Mouse (Mus musculus): ENCODE results near the gene Smim22. TPM values are rescaled to one million over a fixed set of nuclear protein-coding genes. Genes with fewer than 3 reads are reported as not detected.

Gene Smim22
- total RNA-seq, 2 experiments from 2014 or later: not detected

Other genes with a start within 250 kb of the Smim22 start
- 12.0 and 12.2 TPM in 2 replicates for gene Cdip1, start 217.0 kb upstream of the Smim22 start, total RNA-seq (2015)
- 9.2 and 11.1 TPM in 2 replicates for gene Cdip1, start 217.0 kb upstream of the Smim22 start, total RNA-seq (2017)
- not detected in 2 replicates for gene 4930562C15Rik, start 171.9 kb upstream of the Smim22 start, total RNA-seq (2015)
- gene 4930562C15Rik, start 171.9 kb upstream of the Smim22 start, total RNA-seq (2017): not detected in 2 replicates
- gene Ubald1, start 127.0 kb upstream of the Smim22 start, total RNA-seq (2015): 32.1 and 34.6 TPM in 2 replicates
- gene Ubald1, start 127.0 kb upstream of the Smim22 start, total RNA-seq (2017): 11.3 and 18.3 TPM in 2 replicates
- gene Mgrn1, start 121.0 kb upstream of the Smim22 start, total RNA-seq (2015): 30.4 and 33.0 TPM in 2 replicates
- 32.1 and 41.0 TPM in 2 replicates for gene Mgrn1, start 121.0 kb upstream of the Smim22 start, total RNA-seq (2017)
- gene Nudt16l1, start 68.5 kb upstream of the Smim22 start, total RNA-seq (2015): 16.7 and 22.9 TPM in 2 replicates
- 10.2 and 14.0 TPM in 2 replicates for gene Nudt16l1, start 68.5 kb upstream of the Smim22 start, total RNA-seq (2017)
- 13.7 and 15.0 TPM in 2 replicates for gene Anks3, start 43.1 kb upstream of the Smim22 start, total RNA-seq (2015)
- gene Anks3, start 43.1 kb upstream of the Smim22 start, total RNA-seq (2017): 15.6 and 19.0 TPM in 2 replicates
- gene Sept12, start 9.4 kb upstream of the Smim22 start, total RNA-seq (2015): not detected in 2 replicates
- not detected in 2 replicates for gene Sept12, start 9.4 kb upstream of the Smim22 start, total RNA-seq (2017)
- gene Rogdi, start 6.3 kb downstream of the Smim22 start, total RNA-seq (2015): 75.8 and 80.5 TPM in 2 replicates
- gene Rogdi, start 6.3 kb downstream of the Smim22 start, total RNA-seq (2017): 28.1 and 38.9 TPM in 2 replicates
- 66.7 and 69.8 TPM in 2 replicates for gene Glyr1, start 42.6 kb downstream of the Smim22 start, total RNA-seq (2015)
- 100 and 112 TPM in 2 replicates for gene Glyr1, start 42.6 kb downstream of the Smim22 start, total RNA-seq (2017)
- gene Ubn1, start 42.8 kb downstream of the Smim22 start, total RNA-seq (2015): 25.7 and 28.0 TPM in 2 replicates
- gene Ubn1, start 42.8 kb downstream of the Smim22 start, total RNA-seq (2017): 39.5 and 52.6 TPM in 2 replicates
- not detected in 2 replicates for gene Ppl, start 125.1 kb downstream of the Smim22 start, total RNA-seq (2015)
- not detected in 2 replicates for gene Ppl, start 125.1 kb downstream of the Smim22 start, total RNA-seq (2017)
- not detected in 2 replicates for gene Sec14l5, start 139.8 kb downstream of the Smim22 start, total RNA-seq (2015)
- not detected in 2 replicates for gene Sec14l5, start 139.8 kb downstream of the Smim22 start, total RNA-seq (2017)
- gene Nagpa, start 196.7 kb downstream of the Smim22 start, total RNA-seq (2015): 42.5 and 43.5 TPM in 2 replicates
- 74.9 and 76.1 TPM in 2 replicates for gene Nagpa, start 196.7 kb downstream of the Smim22 start, total RNA-seq (2017)
- gene AU021092, start 215.0 kb downstream of the Smim22 start, total RNA-seq (2015): not detected in 2 replicates
- gene AU021092, start 215.0 kb downstream of the Smim22 start, total RNA-seq (2017): not detected in 2 replicates
- gene Alg1, start 226.3 kb downstream of the Smim22 start, total RNA-seq (2015): 13.7 and 19.5 TPM in 2 replicates
- 20.0 and 23.4 TPM in 2 replicates for gene Alg1, start 226.3 kb downstream of the Smim22 start, total RNA-seq (2017)
- gene Eef2kmt, start 248.7 kb downstream of the Smim22 start, total RNA-seq (2015): 12.4 and 12.8 TPM in 2 replicates
- 9.1 and 10.7 TPM in 2 replicates for gene Eef2kmt, start 248.7 kb downstream of the Smim22 start, total RNA-seq (2017)